Mouse (Mus musculus) testis, adult 2 months (tissue): ENCODE results near the gene St3gal3.

Experiments used
- CTCF ChIP-seq: fragments of 200-500 bp; IDR thresholded peaks from 2 replicates; pipeline ENCODE4 v1.5.1; 2012; ENCODE audit warnings: low read depth, mild to moderate bottlenecking, inconsistent platforms, low read length, moderate library complexity; ENCODE audit not compliant: control insufficient read depth, insufficient read depth, insufficient replicate concordance
- POLR2A ChIP-seq: fragments of 200-500 bp; IDR thresholded peaks from 2 replicates; pipeline ENCODE4 v1.6.1; 2012; ENCODE audit warnings: low read depth, mild to moderate bottlenecking, inconsistent platforms, low read length, moderate library complexity; ENCODE audit not compliant: control insufficient read depth

GRCm38 (mm10) chr4:118077293-118077752, 57.4 kb downstream of the St3gal3 start:
- TF ChIP-seq CTCF (no peak), POLR2A (no peak)
